Mouse (Mus musculus) ES-Bruce4 (cell line): Measurements from ENCODE around the gene Rab11fip4.

Experiments
- CTCF ChIP-seq: IDR thresholded peaks from one replicate; pipeline ENCODE4 v1.8.1; 2011; ENCODE audit warnings: low read depth, low read length
- EP300 ChIP-seq: IDR thresholded peaks from 2 replicates; pipeline ENCODE4 v1.6.1; 2011; ENCODE audit warnings: low read depth, low read length; ENCODE audit not compliant: insufficient read depth
- POLR2A ChIP-seq: IDR thresholded peaks from one replicate; pipeline ENCODE4 v1.8.1; 2011; ENCODE audit warnings: low read length; ENCODE audit not compliant: insufficient read depth

GRCm38 (mm10) chr11:79669947-79670346 is 78.9 kb downstream of the Rab11fip4 start:
- TF ChIP-seq POLR2A, result no peak
- TF ChIP-seq CTCF, result no peak
- no peak for TF ChIP-seq EP300
